In genomic region chr14:55475654-55476053, GRCm38 (mm10) we compare ENCODE assay signal across 24 mouse cellular contexts. TPM values are rescaled to one million over a fixed set of nuclear protein-coding genes. Genes with fewer than 3 reads are reported as not detected.
"Had no signal": no experiment of that assay in that cellular context is flagged by ENCODE, and none has a peak within 500 bp of the region (broad histone marks: within the 10 kb centered on the region; RNA-seq: fewer than 3 reads in every experiment).

No protein-coding gene starts in this region.

- H3K27ac ChIP-seq: intestine, embryonic 15.5 days; kidney, embryonic 15.5 days; limb, embryonic 12.5 days; limb, embryonic 15.5 days; lung, embryonic 15.5 days; stomach, postnatal 0 days had no signal

- ATAC-seq: intestine, embryonic 15.5 days had no signal

- H3K9ac ChIP-seq: intestine, embryonic 15.5 days; kidney, embryonic 15.5 days; limb, embryonic 12.5 days; limb, embryonic 15.5 days; lung, embryonic 15.5 days had no signal

- DNase-seq: kidney, adult 11 months; kidney, adult 8-10 months; kidney, postnatal 10 days; kidney, postnatal 36 days; layer of hippocampus, postnatal 36 days; left cerebral cortex, postnatal 4 days; lung, adult 18-20 months; lung, postnatal 14 days; midbrain, embryonic 14.5 days; right cerebral cortex, adult 18-20 months; right cerebral cortex, postnatal 14 days; right cerebral cortex, postnatal 4 days; thymus, postnatal 25 days had no signal

- H3K36me3 ChIP-seq: intestine, embryonic 15.5 days; limb, embryonic 12.5 days; limb, embryonic 15.5 days; lung, embryonic 15.5 days had no signal

- H3K27me3 ChIP-seq: intestine, embryonic 15.5 days; kidney, embryonic 15.5 days; limb, embryonic 12.5 days; limb, embryonic 15.5 days; lung, embryonic 15.5 days had no signal

- H3K4me2 ChIP-seq: intestine, embryonic 15.5 days; kidney, embryonic 15.5 days; limb, embryonic 12.5 days; limb, embryonic 15.5 days; lung, embryonic 15.5 days; midbrain, embryonic 11.5 days had no signal

- H3K4me3 ChIP-seq: intestine, embryonic 15.5 days; kidney, embryonic 15.5 days; limb, embryonic 12.5 days; limb, embryonic 15.5 days; lung, embryonic 15.5 days had no signal

- H3K9me3 ChIP-seq: intestine, embryonic 15.5 days; kidney, embryonic 15.5 days; limb, embryonic 12.5 days; limb, embryonic 15.5 days; lung, embryonic 15.5 days had no signal

RNA-seq across cellular contexts. Expression of gene Cpne6, which starts 34.6 kb away (rescaled TPM):
- total RNA-seq: megakaryocyte progenitor cell, adult 5-6 weeks; megakaryocyte-erythroid progenitor cell, adult 5-6 weeks had no signal

RNA-seq across cellular contexts. Expression of gene Nrl, which starts 49.1 kb away (rescaled TPM):
- total RNA-seq: megakaryocyte progenitor cell, adult 5-6 weeks; megakaryocyte-erythroid progenitor cell, adult 5-6 weeks had no signal
- polyA plus RNA-seq: intestine, embryonic 15.5 days; kidney, embryonic 15.5 days; limb, embryonic 12.5 days; limb, embryonic 15.5 days; lung, embryonic 15.5 days; midbrain, embryonic 11.5 days; midbrain, embryonic 14.5 days; neural tube, embryonic 11.5 days; stomach, embryonic 14.5 days; stomach, postnatal 0 days had no signal
